Mouse (Mus musculus) c-Kit-positive CD71-positive TER-119-negative erythroid progenitor cells, embryonic 14.5 days (primary cell): ENCODE data around the gene Gm9936.

Experiments used
- DNase-seq: peaks from one replicate; pipeline ENCODE4 v3.0.0-alpha.2; 2013; ENCODE audit warnings: low read depth

Gene Gm9936

GRCm38 (mm10) chr5:114836886-114837285, 21.6 kb downstream of the Gm9936 start:
- no peak for DNase-seq

DNA sequence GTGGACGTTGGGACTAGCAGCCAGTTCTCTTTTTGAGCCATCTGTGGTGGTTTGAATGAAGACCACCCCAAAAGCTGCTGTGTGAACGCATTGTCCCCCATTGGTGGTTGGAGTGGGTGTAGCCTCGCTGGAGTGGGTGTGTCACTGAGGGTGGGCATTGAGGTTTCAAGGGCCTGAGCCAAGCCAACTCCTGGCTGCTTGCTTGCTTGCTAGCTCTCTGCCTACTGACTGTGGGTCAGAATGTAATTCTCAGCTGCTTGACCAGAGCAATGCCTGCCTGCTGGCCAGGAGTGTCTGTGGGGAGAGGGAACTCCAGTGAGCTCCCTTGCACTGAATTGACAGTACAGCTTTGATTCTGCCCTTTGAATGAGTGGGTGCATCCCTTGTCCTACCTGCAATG, 28.7 kb downstream of the Gm9936 start:
- DNase-seq = no peak

- no peak for DNase-seq
Observed at GRCm38 (mm10) chr5:114827427-114827826, 31.1 kb downstream of the Gm9936 start.

DNA sequence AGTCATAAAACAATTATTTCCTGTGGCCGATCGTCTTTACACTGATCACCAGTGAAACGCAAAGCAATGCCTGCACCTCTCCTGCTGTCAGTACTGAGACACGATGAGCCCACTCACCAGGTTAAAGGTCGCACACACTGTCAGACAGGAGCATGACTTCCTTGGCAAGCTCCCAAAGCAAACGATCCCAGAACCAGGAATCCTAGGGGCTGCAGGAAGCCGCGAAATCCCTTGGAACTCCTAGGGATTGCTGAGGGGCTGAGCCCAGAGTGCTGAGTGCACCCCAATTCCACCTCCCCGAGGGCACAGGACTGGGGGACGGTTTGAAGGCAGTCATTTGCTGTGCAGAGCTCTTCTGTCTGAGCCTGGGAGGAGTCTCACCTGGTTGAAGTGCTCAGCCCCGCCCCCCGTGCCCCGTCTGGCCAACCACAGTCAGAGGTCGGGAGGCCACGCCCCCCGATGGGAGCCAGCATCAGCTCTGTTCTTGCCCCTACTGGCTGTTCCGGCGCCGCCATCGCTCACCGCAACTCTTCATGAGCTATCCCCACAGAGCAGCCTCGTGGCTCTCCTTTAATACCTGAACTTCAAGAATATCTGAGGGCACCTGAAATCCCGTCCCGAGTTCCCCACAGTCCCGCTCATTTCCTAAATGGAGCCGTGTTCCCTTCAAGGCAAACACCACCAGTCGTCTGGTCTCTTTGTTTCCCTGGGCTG, 32.3 kb downstream of the Gm9936 start:
- peak; percentile 94 for DNase-seq

- DNase-seq = no peak
Observed at GRCm38 (mm10) chr5:114824197-114824596, 34.3 kb downstream of the Gm9936 start.

GRCm38 (mm10) chr5:114822796-114823688, 35.4 kb downstream of the Gm9936 start, which contains the start of gene 1500011B03Rik:
Gene 1500011B03Rik (minus strand): TSS chr5:114823468.
- no peak for DNase-seq

DNA sequence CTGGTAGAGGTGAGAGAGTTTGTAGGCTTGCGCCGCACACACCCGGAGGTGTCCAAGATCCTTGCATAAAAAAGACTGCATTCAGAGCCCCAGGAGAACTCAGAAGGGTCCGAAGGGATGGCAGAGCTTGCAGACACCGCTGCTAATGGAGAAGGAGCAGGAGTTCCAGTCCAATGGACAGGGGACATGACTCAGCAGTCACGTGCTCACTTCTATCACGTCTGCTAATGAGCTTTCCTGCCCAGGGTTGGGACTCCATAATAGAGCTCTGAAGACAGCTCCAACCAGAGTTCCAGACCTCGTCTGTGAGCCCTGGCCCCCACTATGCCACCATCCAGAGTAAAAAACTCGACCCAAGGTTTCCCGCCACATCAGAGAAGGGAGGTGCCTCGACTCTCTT, 40.4 kb downstream of the Gm9936 start:
- no peak for DNase-seq

DNA sequence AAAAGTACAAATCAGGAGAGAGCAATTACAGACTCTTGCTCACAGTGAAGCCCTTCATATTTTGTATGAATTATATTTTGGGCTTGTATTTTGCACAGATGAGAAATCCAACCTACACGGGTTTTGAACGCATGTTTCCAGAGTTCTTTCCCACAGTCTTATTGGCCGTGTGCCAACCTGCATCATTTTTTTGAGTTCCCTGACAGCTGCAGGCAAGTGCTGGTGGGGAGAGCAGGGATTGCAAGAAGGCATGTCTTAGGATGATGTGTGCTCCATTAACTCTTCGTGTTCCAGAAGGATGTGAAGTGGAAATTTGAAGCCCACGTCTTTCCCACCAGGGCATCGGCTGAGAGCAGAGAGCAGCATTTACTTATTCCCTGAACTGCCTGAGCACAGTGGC, 41.9 kb downstream of the Gm9936 start:
- no peak for DNase-seq

GRCm38 (mm10) chr5:114813525-114814181, 44.8 kb downstream of the Gm9936 start:
- DNase-seq = no peak

DNA sequence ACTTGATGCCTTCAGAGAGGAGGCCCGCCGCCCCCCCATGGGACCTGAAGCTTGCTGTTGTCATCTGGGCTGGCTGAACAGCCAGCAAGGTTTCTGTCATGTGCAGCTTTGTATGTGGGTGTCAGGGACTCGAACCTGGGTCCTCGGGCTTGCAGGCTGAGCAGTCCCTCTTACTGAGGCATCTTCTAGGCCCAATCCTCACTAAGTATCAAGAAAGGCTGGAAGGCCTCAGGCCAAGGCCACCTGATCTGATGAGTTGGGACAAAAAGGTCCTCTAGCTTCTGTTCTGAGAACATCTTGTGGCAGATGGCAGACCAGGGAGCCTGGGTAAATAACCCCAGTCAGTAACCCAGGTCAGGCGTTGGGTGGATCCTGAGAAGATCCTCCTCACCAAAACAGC, 48.7 kb downstream of the Gm9936 start:
- DNase-seq = no peak

DNA sequence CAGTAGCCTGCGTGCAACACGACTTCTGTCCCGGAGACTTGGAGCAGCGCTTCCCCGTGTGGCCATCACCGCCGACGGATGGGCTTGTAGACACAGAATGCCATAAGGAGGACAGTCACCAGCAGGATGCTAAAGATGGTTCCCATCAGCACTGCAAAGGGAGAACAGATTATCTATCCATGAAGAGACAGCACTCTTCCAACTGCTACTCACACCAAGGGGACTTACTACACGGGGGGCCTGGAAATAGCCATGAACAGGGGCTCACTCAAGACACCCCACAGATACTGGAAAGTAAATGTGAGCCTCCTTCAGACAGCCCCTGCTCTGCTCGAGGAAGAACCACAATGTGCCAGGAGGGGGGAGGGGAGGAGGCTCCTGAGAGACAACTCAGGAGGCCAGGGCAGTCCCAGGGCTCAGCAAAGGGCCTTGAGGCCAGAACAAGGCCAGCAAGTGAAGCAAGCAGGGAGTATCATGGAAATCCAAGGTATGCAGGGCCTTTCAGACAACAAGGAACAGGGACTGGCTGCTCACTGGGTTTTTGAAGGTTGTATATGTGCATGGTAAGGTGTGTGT, 49.2 kb downstream of the Gm9936 start:
- DNase-seq = no peak

GRCm38 (mm10) chr5:114808385-114808784, 50.1 kb downstream of the Gm9936 start:
- no peak for DNase-seq

DNA sequence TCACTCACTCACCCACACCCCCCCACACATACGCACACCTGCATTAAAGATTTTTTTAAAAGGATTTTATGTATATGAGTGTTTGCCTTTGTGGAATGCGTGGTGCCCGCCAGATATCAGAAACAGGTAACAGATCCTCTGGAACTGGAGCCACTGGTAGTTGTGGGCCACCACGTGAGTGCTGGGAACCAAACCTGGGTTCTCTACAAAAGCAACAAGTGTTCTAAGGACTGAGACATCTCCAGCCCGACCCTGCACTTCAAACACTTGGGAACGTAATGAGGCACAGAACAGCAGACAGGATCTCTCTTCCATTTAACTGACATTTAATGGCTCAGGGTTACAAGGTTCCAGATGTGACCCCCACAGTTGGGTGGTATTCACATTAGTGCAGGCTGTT, 50.6 kb downstream of the Gm9936 start:
- DNase-seq = no peak

DNA sequence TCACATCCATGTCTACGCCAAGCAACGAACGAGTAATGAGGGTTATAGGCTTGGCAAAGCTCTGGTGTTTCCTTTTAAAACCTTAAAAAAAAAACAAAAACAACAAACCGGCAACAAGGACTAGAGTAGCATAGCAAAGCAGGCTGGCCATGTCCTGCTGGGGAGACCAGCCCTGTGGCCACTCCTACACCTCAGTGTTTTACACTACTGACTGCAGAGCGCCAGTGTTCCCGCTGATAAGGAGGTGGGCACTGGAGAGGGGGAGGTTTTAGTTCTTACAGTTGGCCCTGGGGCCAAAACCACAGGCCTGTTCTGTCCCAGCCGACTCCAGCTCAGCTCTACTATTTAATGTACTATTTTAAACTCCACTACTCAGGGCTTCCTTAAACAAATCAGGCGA, 51.0 kb downstream of the Gm9936 start:
- no peak for DNase-seq

DNA sequence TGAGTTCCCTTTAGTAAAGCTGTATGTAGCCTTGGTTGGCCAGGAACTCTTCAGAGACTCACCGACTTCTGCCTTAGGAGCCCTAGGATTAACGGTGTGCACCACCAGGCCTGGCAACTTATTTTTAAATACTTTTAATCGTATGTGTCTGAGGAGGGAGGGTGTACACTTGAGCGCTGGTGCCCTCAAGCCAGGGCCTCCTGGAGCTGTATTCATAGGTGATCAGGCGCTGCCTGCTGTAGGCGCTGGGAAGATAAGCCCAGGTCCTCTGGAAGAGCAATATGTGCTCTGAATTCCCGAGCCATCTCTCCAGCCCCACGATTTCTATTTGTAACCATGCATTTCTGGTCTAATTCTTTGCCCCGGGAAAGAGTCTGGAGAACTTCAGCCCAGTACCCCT, 51.4 kb downstream of the Gm9936 start:
- no peak for DNase-seq

GRCm38 (mm10) chr5:114806636-114807035, 51.8 kb downstream of the Gm9936 start:
- no peak for DNase-seq
